Mouse (Mus musculus) MEL (cell line): ENCODE data around the gene Slc22a23.

ENCODE experiments used
- BHLHE40 ChIP-seq: IDR thresholded peaks from 2 replicates; pipeline ENCODE4 v1.6.1; 2012; ENCODE audit warnings: low read depth, mild to moderate bottlenecking, inconsistent platforms, low read length, improper control_type of control experiment, borderline replicate concordance
- CTCF ChIP-seq, 3 experiments: IDR thresholded peaks in 2 of 3; conservative IDR thresholded peaks in 1 of 3; 2 replicates each; pipeline ENCODE4 v1.5.1; 2011 to 2012; ENCODE audit warnings: low read length in 3 of 3, low read depth in 2 of 3, mild to moderate bottlenecking in 2 of 3, improper control_type of control experiment in 1 of 3, inconsistent platforms in 1 of 3, mixed read lengths in 1 of 3, moderate library complexity in 1 of 3; ENCODE audit not compliant: control insufficient read depth in 1 of 3, insufficient read depth in 1 of 3, poor library complexity in 1 of 3, severe bottlenecking in 1 of 3
- E2F4 ChIP-seq: IDR thresholded peaks from 2 replicates; pipeline ENCODE4 v1.6.1; 2011; ENCODE audit warnings: low read depth, low read length, improper control_type of control experiment, borderline replicate concordance
- EP300 ChIP-seq, 2 experiments: IDR thresholded peaks; 2 replicates each; pipeline ENCODE4 v1.6.1; 2011; ENCODE audit warnings: improper control_type of control experiment in 2 of 2, low read length in 2 of 2, low read depth in 1 of 2, mild to moderate bottlenecking in 1 of 2
- ETS1 ChIP-seq: IDR thresholded peaks from 2 replicates; pipeline ENCODE4 v1.6.1; 2012; ENCODE audit warnings: low read depth, mild to moderate bottlenecking, inconsistent platforms, low read length, improper control_type of control experiment, moderate library complexity
- MAFK ChIP-seq: IDR thresholded peaks from 2 replicates; pipeline ENCODE4 v1.6.1; 2011; ENCODE audit warnings: low read depth, mild to moderate bottlenecking, low read length, improper control_type of control experiment, borderline replicate concordance
- MAX ChIP-seq: IDR thresholded peaks from 2 replicates; pipeline ENCODE4 v1.6.1; 2011; ENCODE audit warnings: low read length, improper control_type of control experiment
- POLR2A ChIP-seq, 2 experiments: IDR thresholded peaks; 2 replicates each; pipeline ENCODE4 v1.6.1; 2011 to 2012; ENCODE audit warnings: low read length in 2 of 2, mild to moderate bottlenecking in 2 of 2, control low read depth in 1 of 2, improper control_type of control experiment in 1 of 2, low read depth in 1 of 2, moderate library complexity in 1 of 2; ENCODE audit not compliant: control insufficient read depth in 1 of 2, insufficient read depth in 1 of 2, poor library complexity in 1 of 2
- POLR2AphosphoS5 ChIP-seq: IDR thresholded peaks from 2 replicates; pipeline ENCODE4 v1.6.1; 2012; ENCODE audit warnings: low read depth, borderline replicate concordance, mild to moderate bottlenecking, inconsistent platforms, low read length, moderate library complexity, mixed read lengths
- SIN3A ChIP-seq: IDR thresholded peaks from 2 replicates; pipeline ENCODE4 v1.6.1; 2012; ENCODE audit warnings: low read length, improper control_type of control experiment, inconsistent platforms
- SMC3 ChIP-seq: IDR thresholded peaks from 2 replicates; pipeline ENCODE4 v1.6.1; 2011; ENCODE audit warnings: low read depth, low read length, improper control_type of control experiment
- UBTF ChIP-seq: IDR thresholded peaks from 2 replicates; pipeline ENCODE4 v1.6.1; 2012; ENCODE audit warnings: low read depth, mild to moderate bottlenecking, inconsistent platforms, low read length, improper control_type of control experiment, moderate library complexity, borderline replicate concordance; ENCODE audit not compliant: insufficient read depth
- USF1 ChIP-seq: IDR thresholded peaks from 2 replicates; pipeline ENCODE4 v1.6.1; 2014; ENCODE audit warnings: low read depth, mild to moderate bottlenecking, inconsistent platforms, low read length, improper control_type of control experiment, moderate library complexity
- ZNF384 ChIP-seq: IDR thresholded peaks from 2 replicates; pipeline ENCODE4 v1.6.1; 2012; ENCODE audit warnings: low read depth, mild to moderate bottlenecking, inconsistent platforms, low read length, improper control_type of control experiment

GRCm38 (mm10) chr13:34131708-34132060 lies 213.3 kb downstream of the Slc22a23 start:
- TF ChIP-seq ETS1 (no peak), MAFK (no peak), POLR2A (IDR thresholded peaks at IDR 0.05; ENCODE audit: control insufficient read depth in 1 of 2, insufficient read depth in 1 of 2, low read depth in 1 of 2, low read length in 2 of 2, poor library complexity in 1 of 2) (no peak), E2F4 (no peak), SMC3 (no peak), BHLHE40 (no peak), USF1 (no peak), POLR2AphosphoS5 (no peak), SIN3A (no peak), UBTF (no peak), MAX (no peak), CTCF (IDR thresholded peaks at IDR 0.05 in 2 of 3, conservative IDR thresholded peaks at IDR 0.05 in 1 of 3; ENCODE audit: control insufficient read depth in 1 of 3, insufficient read depth in 1 of 3, low read depth in 2 of 3, low read length in 3 of 3, poor library complexity in 1 of 3, severe bottlenecking in 1 of 3) (no peak), EP300 (IDR thresholded peaks at IDR 0.05; ENCODE audit: low read depth in 1 of 2, low read length in 2 of 2) (no peak), ZNF384 (no peak)
